Mouse (Mus musculus) hindbrain, embryonic 15.5 days (tissue): ENCODE results near the gene Mxd1. TPM values are rescaled to one million over a fixed set of nuclear protein-coding genes. Genes with fewer than 3 reads are reported as not detected.

Experiments
- ATAC-seq: fragments of 200-750 bp; cut with Nextera tagmentation; 2 replicates; pipeline ENCODE4 v1.8.0; 2017; ENCODE audit warnings: low read depth, moderate number of reproducible peaks, moderate TSS enrichment; ENCODE audit not compliant: low FRiP score
- H3K27ac ChIP-seq: fragments of 300-500 bp; sonication (generic); replicated peaks from 2 replicates; pipeline ENCODE4 v1.5.1; 2015; ENCODE audit warnings: mild to moderate bottlenecking, inconsistent platforms
- H3K27me3 ChIP-seq: fragments of 300-500 bp; sonication (generic); 2 replicates; pipeline ENCODE4 v1.6.1; 2015; ENCODE audit warnings: control low read depth, inconsistent platforms
- H3K36me3 ChIP-seq: fragments of 300-500 bp; sonication (generic); 2 replicates; pipeline ENCODE4 v1.6.1; 2015; ENCODE audit warnings: control low read depth, inconsistent platforms
- H3K4me1 ChIP-seq: fragments of 300-500 bp; sonication (generic); replicated peaks from 2 replicates; pipeline ENCODE4 v1.6.1; 2015; ENCODE audit warnings: control low read depth, inconsistent platforms
- H3K4me2 ChIP-seq: fragments of 300-500 bp; sonication (generic); 2 replicates; pipeline ENCODE4 v1.6.1; 2015; ENCODE audit warnings: moderate library complexity, mild to moderate bottlenecking, inconsistent platforms
- H3K4me3 ChIP-seq: fragments of 300-500 bp; sonication (generic); 2 replicates; pipeline ENCODE4 v1.5.1; 2015; ENCODE audit warnings: mild to moderate bottlenecking, inconsistent platforms
- H3K9ac ChIP-seq: fragments of 300-500 bp; sonication (generic); 2 replicates; pipeline ENCODE4 v1.6.1; 2015; ENCODE audit warnings: inconsistent platforms
- H3K9me3 ChIP-seq: fragments of 300-500 bp; sonication (generic); 2 replicates; pipeline ENCODE4 v1.6.1; 2016; ENCODE audit warnings: control low read depth, inconsistent platforms
- WGBS: fragments of 180-500 bp; shearing (Covaris S2); methylation state at CpG from one replicate; pipeline ENCODE4 v1.1.7; 2015; 5-methylcytosine and 5-hydroxymethylcytosine counted together
- polyA plus RNA-seq: library from polyadenylated mRNA; unstranded; fragments of >200 nt; fragmentation: Nextera tagmentation; extraction: Ambion mirVana; gene quantifications from 2 replicates; pipeline ENCODE4 v1.2.1, GENCODE M21; 2015

Mxd1 gene
- polyA plus RNA-seq, 1 experiment from 2014 or later: 18.5 TPM

- no peaks in the 10 kb centered on the region for H3K9me3 ChIP-seq
- H3K4me2 ChIP-seq: no peak overlapping the region
- 53% methylated on average over 8 of the region's 8 CpGs for WGBS
- H3K9ac ChIP-seq: no peak overlapping the region
- H3K4me3 ChIP-seq: no peak overlapping the region
- no peak for ATAC-seq
- no peaks in the 10 kb centered on the region for H3K36me3 ChIP-seq
- H3K4me1 ChIP-seq: no peaks in the 10 kb centered on the region
- H3K27ac ChIP-seq: no peak overlapping the region
- no peaks in the 10 kb centered on the region for H3K27me3 ChIP-seq
Observed at GRCm38 (mm10) chr6:86641716-86642115, 27.2 kb downstream of the Mxd1 start.

DNA sequence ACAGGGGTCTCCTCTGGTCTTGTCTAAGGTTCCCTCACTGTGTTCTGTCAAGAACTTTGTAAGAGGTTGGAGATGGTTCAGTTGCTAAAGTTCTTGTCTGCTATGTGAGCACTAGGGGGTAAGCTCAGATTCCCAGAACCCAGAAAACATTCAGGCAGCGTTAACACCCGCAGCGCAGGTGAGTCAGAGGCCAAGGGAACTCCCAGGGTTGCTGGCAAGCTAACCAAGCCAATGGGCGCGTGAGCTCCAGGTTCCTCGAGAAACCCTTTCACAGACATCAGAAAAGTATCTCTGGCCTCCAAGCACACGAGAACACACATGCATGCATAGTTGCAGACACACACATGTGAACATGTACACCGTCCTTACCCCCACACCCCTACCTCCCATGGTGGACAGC, 28.2 kb downstream of the Mxd1 start:
- no peaks in the 10 kb centered on the region for H3K9me3 ChIP-seq
- H3K36me3 ChIP-seq: no peaks in the 10 kb centered on the region
- no peak overlapping the region for H3K4me2 ChIP-seq
- 92% methylated on average over 8 of the region's 8 CpGs for WGBS
- no peak overlapping the region for H3K4me3 ChIP-seq
- no peak overlapping the region for H3K27ac ChIP-seq
- no peak overlapping the region for H3K9ac ChIP-seq
- H3K4me1 ChIP-seq: no peaks in the 10 kb centered on the region
- ATAC-seq: no peak
- no peaks in the 10 kb centered on the region for H3K27me3 ChIP-seq

- no peak overlapping the region for H3K4me3 ChIP-seq
- H3K27ac ChIP-seq: no peak overlapping the region
- H3K4me2 ChIP-seq: no peak overlapping the region
- no peaks in the 10 kb centered on the region for H3K36me3 ChIP-seq
- no peak for ATAC-seq
- H3K9me3 ChIP-seq: no peaks in the 10 kb centered on the region
- no peaks in the 10 kb centered on the region for H3K27me3 ChIP-seq
- WGBS: 89% methylated on average over 3 of the region's 3 CpGs
- no peak overlapping the region for H3K9ac ChIP-seq
- no peaks in the 10 kb centered on the region for H3K4me1 ChIP-seq
Observed at GRCm38 (mm10) chr6:86640161-86640560, 28.8 kb downstream of the Mxd1 start.

DNA sequence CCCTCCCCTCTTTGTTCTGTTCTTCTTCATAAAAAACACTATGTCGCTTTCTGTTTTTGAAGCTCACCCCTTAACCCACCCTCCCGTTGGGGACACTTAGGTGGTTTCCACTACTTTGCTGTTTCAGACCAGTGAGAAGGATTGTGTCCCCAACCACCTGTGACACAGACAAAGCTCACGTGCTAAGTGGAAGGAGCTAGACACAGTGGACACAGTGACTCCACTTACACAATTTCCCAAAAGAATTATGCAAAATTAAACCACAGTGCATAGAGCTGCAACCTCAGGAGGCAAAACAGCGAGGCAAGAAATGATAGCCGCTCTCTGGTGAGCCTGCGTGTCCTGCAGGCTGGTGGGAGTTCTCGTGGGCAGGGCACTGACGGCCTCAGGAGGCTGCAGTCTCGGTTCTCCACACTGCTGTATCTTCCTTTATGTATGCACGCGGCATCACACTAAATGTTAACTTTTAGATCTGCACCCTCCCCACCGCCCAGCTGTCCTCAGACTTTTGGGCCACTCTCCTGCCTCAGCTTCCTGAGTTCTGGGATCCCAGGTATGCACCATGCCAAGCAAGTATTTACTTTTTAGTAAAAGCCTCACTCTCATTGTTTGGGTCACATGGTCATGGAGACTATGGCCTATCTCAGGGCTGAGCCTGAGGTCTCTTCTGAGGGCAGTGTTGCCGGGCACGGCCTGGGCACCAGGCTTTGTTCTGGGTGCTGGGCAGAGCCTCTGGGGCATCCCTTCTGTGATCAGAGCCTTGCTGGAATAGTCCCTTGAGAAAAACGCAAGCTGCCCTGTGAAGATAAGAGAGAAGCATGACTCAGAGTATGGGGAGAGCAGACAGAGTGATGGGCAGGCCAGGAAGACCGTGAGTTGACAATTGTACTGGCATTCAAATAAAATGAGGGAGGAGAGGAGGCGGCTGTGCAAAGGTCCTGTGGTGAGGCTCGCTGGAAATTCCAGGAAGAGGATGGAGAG, 29.5 kb downstream of the Mxd1 start:
- no peak overlapping the region for H3K4me2 ChIP-seq
- H3K27me3 ChIP-seq: no peaks in the 10 kb centered on the region
- no peaks in the 10 kb centered on the region for H3K36me3 ChIP-seq
- H3K27ac ChIP-seq: no peak overlapping the region
- no peaks in the 10 kb centered on the region for H3K4me1 ChIP-seq
- WGBS: 82% methylated on average over 18 of the region's 18 CpGs
- no peaks in the 10 kb centered on the region for H3K9me3 ChIP-seq
- H3K4me3 ChIP-seq: no peak overlapping the region
- no peak overlapping the region for H3K9ac ChIP-seq
- ATAC-seq: no peak

DNA sequence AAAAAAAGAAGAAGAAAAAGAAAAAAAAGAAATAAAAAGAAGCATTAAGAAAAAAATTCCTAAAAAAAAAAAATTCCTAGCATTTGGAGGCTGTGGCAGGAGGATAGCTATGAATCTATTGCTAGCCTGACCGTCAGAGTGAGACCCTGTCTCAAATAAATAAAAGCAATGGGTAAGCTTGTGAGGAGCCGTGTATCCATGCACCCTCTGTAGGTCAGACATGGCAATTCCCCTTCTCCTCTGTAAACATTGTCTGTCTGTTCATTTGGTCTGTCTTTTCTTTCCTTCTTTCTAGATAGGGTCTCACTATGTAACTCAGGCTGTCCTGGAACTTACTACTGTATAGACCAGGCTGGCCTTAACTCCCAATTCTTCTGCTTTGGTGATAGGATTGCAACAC, 30.5 kb downstream of the Mxd1 start:
- Histone ChIP-seq H3K4me3 (no peak overlapping the region), H3K4me2 (no peak overlapping the region), H3K36me3 (no peaks in the 10 kb centered on the region), H3K4me1 (no peaks in the 10 kb centered on the region), H3K27me3 (no peaks in the 10 kb centered on the region), H3K9me3 (no peaks in the 10 kb centered on the region), H3K27ac (no peak overlapping the region), H3K9ac (no peak overlapping the region)
- 18% methylated on average over 2 of the region's 2 CpGs for WGBS
- ATAC-seq: peak; percentile 38; the same call in 1 of the 2 replicates

DNA sequence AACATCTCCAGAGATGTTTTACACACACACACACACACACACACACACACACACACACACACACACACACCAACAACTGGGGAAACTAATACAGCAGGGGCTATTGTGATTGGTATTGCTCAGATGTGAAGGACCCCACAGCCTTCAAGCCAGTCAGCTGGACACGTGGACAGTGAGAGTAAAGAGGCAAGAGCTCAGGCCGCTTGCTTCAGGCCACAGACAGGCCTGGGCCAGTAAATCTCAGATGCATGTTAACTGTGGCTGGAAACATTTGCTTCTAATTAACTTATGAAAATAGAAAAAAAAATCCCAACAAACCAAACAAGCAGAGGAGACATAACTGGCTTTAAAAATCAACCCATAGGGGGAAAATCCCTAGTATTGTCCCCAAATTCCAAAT, 31.1 kb downstream of the Mxd1 start:
- no peaks in the 10 kb centered on the region for H3K4me1 ChIP-seq
- H3K9me3 ChIP-seq: no peaks in the 10 kb centered on the region
- H3K36me3 ChIP-seq: no peaks in the 10 kb centered on the region
- H3K4me3 ChIP-seq: no peak overlapping the region
- no peak overlapping the region for H3K9ac ChIP-seq
- H3K27ac ChIP-seq: no peak overlapping the region
- H3K27me3 ChIP-seq: no peaks in the 10 kb centered on the region
- no peak overlapping the region for H3K4me2 ChIP-seq
- WGBS: 83% methylated on average over 2 of the region's 2 CpGs
- ATAC-seq: no peak

GRCm38 (mm10) chr6:86637171-86637835, 31.7 kb downstream of the Mxd1 start:
- Histone ChIP-seq H3K27me3 (no peaks in the 10 kb centered on the region), H3K4me2 (no peak overlapping the region), H3K4me1 (no peaks in the 10 kb centered on the region), H3K27ac (no peak overlapping the region), H3K9ac (no peak overlapping the region), H3K9me3 (no peaks in the 10 kb centered on the region), H3K4me3 (no peak overlapping the region), H3K36me3 (no peaks in the 10 kb centered on the region)
- WGBS: 71% methylated on average over 4 of the region's 4 CpGs
- no peak for ATAC-seq

DNA sequence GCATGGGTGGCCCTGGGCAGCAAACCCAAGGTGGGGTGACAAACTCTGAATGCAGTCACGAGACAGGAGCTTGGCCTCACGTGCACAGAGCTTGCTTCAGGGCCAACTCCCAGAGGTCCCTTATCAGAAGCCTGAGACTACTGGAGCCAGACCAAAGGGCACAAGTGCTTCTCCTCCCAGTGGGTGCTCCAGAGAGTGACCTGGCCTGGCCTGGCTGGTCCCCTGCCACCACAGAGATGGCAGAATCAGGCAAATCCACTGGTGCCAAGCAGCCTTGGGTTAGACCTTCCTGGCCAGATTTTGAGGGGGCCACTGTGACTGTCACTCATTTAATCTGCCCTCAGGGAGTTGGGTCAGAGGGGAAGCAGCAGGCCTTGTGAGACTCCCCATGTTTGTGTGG, 32.5 kb downstream of the Mxd1 start:
- no peak overlapping the region for H3K4me3 ChIP-seq
- H3K27ac ChIP-seq: no peak overlapping the region
- no peaks in the 10 kb centered on the region for H3K9me3 ChIP-seq
- H3K27me3 ChIP-seq: no peaks in the 10 kb centered on the region
- H3K4me1 ChIP-seq: no peaks in the 10 kb centered on the region
- no peak overlapping the region for H3K4me2 ChIP-seq
- ATAC-seq: no peak
- 88% methylated on average over 2 of the region's 2 CpGs for WGBS
- no peak overlapping the region for H3K9ac ChIP-seq
- no peaks in the 10 kb centered on the region for H3K36me3 ChIP-seq

DNA sequence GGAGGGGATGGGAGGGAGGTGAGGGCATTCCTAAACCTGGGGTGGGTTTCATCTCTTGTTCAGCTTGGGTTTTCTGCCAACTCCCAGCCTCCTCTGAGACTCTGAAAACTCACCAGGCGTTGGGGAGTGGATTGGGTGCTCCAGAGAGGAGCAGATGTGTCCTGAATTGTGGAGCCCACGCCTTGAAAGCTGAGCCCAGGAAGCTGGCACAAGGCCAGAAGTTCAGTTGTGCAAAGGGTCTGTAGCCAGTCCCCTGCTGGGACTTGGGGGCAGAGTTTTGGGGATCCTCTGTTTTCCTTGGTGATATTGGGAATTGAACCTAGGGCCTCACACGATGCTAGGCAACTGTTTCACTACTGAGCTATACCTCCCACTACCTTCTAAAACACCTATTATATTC, 38.8 kb downstream of the Mxd1 start:
- H3K36me3 ChIP-seq: no peaks in the 10 kb centered on the region
- 53% methylated on average over 3 of the region's 3 CpGs for whole genome bisulfite sequencing
- H3K27ac ChIP-seq: no peak overlapping the region
- ATAC-seq: no peak
- H3K4me2 ChIP-seq: no peak overlapping the region
- H3K4me3 ChIP-seq: no peak overlapping the region
- no peak overlapping the region for H3K9ac ChIP-seq
- H3K9me3 ChIP-seq: no peaks in the 10 kb centered on the region
- no peaks in the 10 kb centered on the region for H3K27me3 ChIP-seq
- no peaks in the 10 kb centered on the region for H3K4me1 ChIP-seq

DNA sequence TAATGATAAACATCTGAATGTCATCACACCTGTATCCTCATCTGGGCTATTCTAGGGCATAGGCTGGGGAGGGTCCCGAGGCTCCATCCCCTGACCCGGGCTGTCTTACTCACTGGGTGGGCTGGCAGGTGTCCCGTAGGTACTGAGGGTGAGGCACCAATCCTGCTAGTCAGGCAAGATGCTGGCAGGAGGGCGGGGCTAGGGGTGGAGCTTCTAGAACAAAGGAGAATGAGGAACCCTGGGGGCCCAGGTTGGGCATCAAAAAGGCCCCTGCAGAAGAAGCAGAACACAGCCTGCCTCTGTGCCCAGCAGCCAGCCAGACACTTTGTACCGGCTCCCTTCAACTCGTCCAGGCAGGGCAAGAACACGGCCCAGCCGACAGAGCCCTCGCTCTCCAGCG, 41.0 kb downstream of the Mxd1 start, which contains the start of gene Asprv1:
Gene Asprv1 (plus strand): TSS at position 219 of the 400 bp plus-strand sequence.
- ATAC-seq: no peak
- H3K4me1 ChIP-seq: no peaks in the 10 kb centered on the region
- no peak within 1 kb of the TSS for H3K4me3 ChIP-seq
- no peaks in the 10 kb centered on the region for H3K36me3 ChIP-seq
- WGBS: 53% methylated on average over 10 of the region's 10 CpGs
- H3K4me2 ChIP-seq: no peak within 1 kb of the TSS
- H3K27ac ChIP-seq: no peak within 1 kb of the TSS
- H3K27me3 ChIP-seq: no peaks in the 10 kb centered on the region
- H3K9ac ChIP-seq: no peak within 1 kb of the TSS
- H3K9me3 ChIP-seq: no peaks in the 10 kb centered on the region

GRCm38 (mm10) chr6:86624074-86625030, 44.6 kb downstream of the Mxd1 start:
- ATAC-seq: no peak
- Histone ChIP-seq H3K36me3 (no peaks in the 10 kb centered on the region), H3K27me3 (no peaks in the 10 kb centered on the region), H3K9me3 (no peaks in the 10 kb centered on the region), H3K4me2 (no peak overlapping the region), H3K27ac (no peak overlapping the region), H3K4me1 (no peaks in the 10 kb centered on the region), H3K4me3 (no peak overlapping the region), H3K9ac (no peak overlapping the region)
- WGBS: 70% methylated on average over 18 of the region's 18 CpGs
